Mouse (Mus musculus): ENCODE measurements at regions not wholly inside any gene's neighbourhood (a gene's known extent, or its start where the extent isn't known, plus 50 kb on each side); places are given as distances from the start of the nearest gene placed in this dataset.
A peak's percentile ranks its signal among the peaks of the same experiment; 100 is the strongest.

DNA sequence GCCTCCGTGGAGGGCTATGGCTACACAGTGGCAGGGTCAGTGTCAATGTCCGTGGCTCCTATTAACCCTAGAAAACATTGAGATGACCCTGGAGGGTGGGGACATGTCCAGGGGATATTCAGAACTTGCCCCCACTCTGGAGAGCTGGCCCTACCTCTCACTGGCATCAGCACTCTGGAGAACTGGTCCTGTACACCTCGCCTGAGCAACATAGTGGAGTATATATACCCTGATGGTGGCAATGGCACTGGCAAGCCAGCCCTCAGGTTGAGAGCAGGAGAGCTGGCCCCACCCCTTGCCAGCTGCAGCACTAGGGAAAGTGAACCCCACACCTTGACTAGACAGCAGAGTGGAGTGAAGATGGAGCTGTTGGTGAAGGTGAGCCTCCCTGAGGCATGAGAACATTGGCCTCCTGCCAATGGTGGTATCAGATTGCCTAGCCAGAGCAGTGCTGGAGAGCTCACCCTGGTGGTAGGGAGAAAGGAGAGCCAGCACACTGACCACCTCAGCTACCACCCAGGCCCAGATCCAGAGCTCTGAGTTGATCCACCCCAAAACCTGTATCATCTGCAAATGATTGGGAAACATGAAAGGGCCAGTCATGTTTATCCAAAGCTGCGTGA, 64.5 kb upstream of the Mad2l1 start:
- no peak overlapping the region for H3K27ac ChIP-seq (ENCODE audit: low read length)
- H3K4me3 ChIP-seq (ENCODE audit: low read length): no peak overlapping the region
- no peaks in the 10 kb centered on the region for H3K4me1 ChIP-seq (ENCODE audit: insufficient read depth, low read length)
- no peak overlapping the region for H3K9ac ChIP-seq (replicated peaks; ENCODE audit: low read length)
- no peak overlapping the region for H3K4me2 ChIP-seq (replicated peaks; ENCODE audit: low read depth, low read length)
- H3K27me3 ChIP-seq (ENCODE audit: insufficient read depth, low read length): no peaks in the 10 kb centered on the region
- WGBS: 87% methylated on average over 4 of the region's 4 CpGs
- H3K36me3 ChIP-seq (ENCODE audit: insufficient read depth, low read length): no peaks in the 10 kb centered on the region
- ATAC-seq (ENCODE audit: low FRiP score, low TSS enrichment): 0 out of 2 replicates have a peak, but pooled peaks have one; percentile 23
- no peaks in the 10 kb centered on the region for H3K9me3 ChIP-seq (ENCODE audit: low read length)

DNA sequence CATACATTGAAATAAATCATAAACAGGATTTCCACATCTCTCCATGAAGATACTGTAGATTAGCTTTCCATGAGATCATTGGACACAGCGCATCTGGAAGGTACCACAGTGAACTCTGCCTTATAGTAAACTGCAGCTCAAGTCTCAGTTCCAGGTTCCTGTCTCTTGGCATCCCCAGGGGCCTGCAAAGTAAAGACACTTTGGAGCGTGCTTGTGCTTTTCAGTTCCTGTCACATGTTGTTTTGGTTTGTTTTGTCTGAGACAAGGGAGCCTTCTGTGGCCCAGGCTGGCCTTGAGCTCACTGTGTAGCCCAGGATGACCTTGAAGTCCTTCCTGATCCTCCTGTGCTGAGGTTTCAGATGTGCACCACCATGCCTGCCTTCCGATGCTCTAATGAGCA, 63.4 kb upstream of the Mad2l1 start:
- H3K27ac ChIP-seq (ENCODE audit: low read length): no peak overlapping the region
- ATAC-seq (ENCODE audit: low FRiP score, low TSS enrichment): no peak
- H3K4me2 ChIP-seq (replicated peaks; ENCODE audit: low read depth, low read length): no peak overlapping the region
- WGBS: 70% methylated on average over 3 of the region's 3 CpGs
- no peaks in the 10 kb centered on the region for H3K36me3 ChIP-seq (ENCODE audit: insufficient read depth, low read length)
- H3K9me3 ChIP-seq (ENCODE audit: low read length): no peaks in the 10 kb centered on the region
- H3K4me1 ChIP-seq (ENCODE audit: insufficient read depth, low read length): no peaks in the 10 kb centered on the region
- no peak overlapping the region for H3K9ac ChIP-seq (replicated peaks; ENCODE audit: low read length)
- no peak overlapping the region for H3K4me3 ChIP-seq (ENCODE audit: low read length)
- no peaks in the 10 kb centered on the region for H3K27me3 ChIP-seq (ENCODE audit: insufficient read depth, low read length)

DNA sequence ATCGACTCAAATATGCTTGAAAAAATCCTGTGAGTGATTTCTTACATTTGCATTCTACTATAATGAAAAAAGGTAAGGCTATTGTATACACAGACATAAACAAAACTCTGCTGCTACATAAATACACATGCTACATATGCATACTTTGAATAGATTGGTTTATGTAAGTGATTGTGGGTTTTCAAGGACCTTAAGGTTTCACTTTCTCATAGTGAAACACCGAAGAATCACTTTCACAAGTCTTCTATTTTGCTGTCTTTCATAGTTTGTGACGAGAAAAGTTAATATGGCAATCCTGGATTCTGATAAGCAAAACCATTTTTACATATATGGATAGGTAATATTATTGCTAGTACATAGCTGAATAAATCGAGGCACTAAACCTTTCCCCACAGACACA, 62.5 kb upstream of the Mad2l1 start:
- Histone ChIP-seq H3K27me3 (ENCODE audit: insufficient read depth, low read length) (no peaks in the 10 kb centered on the region), H3K4me3 (ENCODE audit: low read length) (no peak overlapping the region), H3K9ac (replicated peaks; ENCODE audit: low read length) (no peak overlapping the region), H3K27ac (ENCODE audit: low read length) (no peak overlapping the region), H3K4me2 (replicated peaks; ENCODE audit: low read depth, low read length) (no peak overlapping the region), H3K36me3 (ENCODE audit: insufficient read depth, low read length) (no peaks in the 10 kb centered on the region), H3K9me3 (ENCODE audit: low read length) (no peaks in the 10 kb centered on the region), H3K4me1 (ENCODE audit: insufficient read depth, low read length) (no peaks in the 10 kb centered on the region)
- ATAC-seq (ENCODE audit: low FRiP score, low TSS enrichment): no peak
- 80% methylated on average over 4 of the region's 4 CpGs for WGBS

GRCm38 (mm10) chr6:66477575-66477974, 57.6 kb upstream of the Mad2l1 start:
- H3K27me3 ChIP-seq (ENCODE audit: insufficient read depth, low read length): no peaks in the 10 kb centered on the region
- no peak overlapping the region for H3K4me2 ChIP-seq (replicated peaks; ENCODE audit: low read depth, low read length)
- H3K27ac ChIP-seq (ENCODE audit: low read length): no peak overlapping the region
- ATAC-seq (ENCODE audit: low FRiP score, low TSS enrichment): no peak
- no peak overlapping the region for H3K4me3 ChIP-seq (ENCODE audit: low read length)
- H3K9me3 ChIP-seq (ENCODE audit: low read length): no peaks in the 10 kb centered on the region
- WGBS: 44% methylated on average over 5 of the region's 5 CpGs
- no peaks in the 10 kb centered on the region for H3K4me1 ChIP-seq (ENCODE audit: insufficient read depth, low read length)
- H3K36me3 ChIP-seq (ENCODE audit: insufficient read depth, low read length): no peaks in the 10 kb centered on the region
- H3K9ac ChIP-seq (replicated peaks; ENCODE audit: low read length): no peak overlapping the region

GRCm38 (mm10) chr6:66478326-66478964, 56.7 kb upstream of the Mad2l1 start:
- no peak for ATAC-seq (ENCODE audit: low FRiP score, low TSS enrichment)

DNA sequence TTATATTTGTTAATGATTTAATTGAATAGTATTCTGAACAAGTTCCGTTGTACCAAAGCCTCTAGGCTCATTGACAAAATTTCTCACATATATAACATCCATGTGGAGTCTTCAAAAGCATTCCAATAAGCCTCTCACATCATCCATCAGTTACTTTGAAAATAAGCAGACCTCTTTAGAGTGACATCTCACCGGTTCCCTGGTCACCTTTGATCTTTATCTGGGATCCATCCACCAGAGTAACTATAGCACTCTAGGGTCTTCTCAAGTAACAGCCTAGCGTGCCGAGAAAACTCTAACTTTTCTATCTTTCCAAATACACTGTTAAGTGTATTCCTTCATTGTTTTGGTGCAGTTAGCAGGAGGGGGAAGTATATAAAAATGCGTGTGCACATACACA, 55.6 kb upstream of the Mad2l1 start:
- Histone ChIP-seq H3K27me3 (ENCODE audit: insufficient read depth, low read length) (no peaks in the 10 kb centered on the region), H3K9ac (replicated peaks; ENCODE audit: low read length) (no peak overlapping the region), H3K27ac (ENCODE audit: low read length) (no peak overlapping the region), H3K4me2 (replicated peaks; ENCODE audit: low read depth, low read length) (no peak overlapping the region), H3K36me3 (ENCODE audit: insufficient read depth, low read length) (no peaks in the 10 kb centered on the region), H3K9me3 (ENCODE audit: low read length) (no peaks in the 10 kb centered on the region), H3K4me1 (ENCODE audit: insufficient read depth, low read length) (no peaks in the 10 kb centered on the region), H3K4me3 (ENCODE audit: low read length) (no peak overlapping the region)
- 44% methylated on average over 5 of the region's 5 CpGs for WGBS
- no peak for ATAC-seq (ENCODE audit: low FRiP score, low TSS enrichment)

More at GRCm38 (mm10) chr6:66478326-66478964, 56.7 kb upstream of the Mad2l1 start:
- no peak overlapping the region for H3K27ac ChIP-seq (ENCODE audit: low read length)
- 23% methylated on average over 4 of the region's 4 CpGs for WGBS
- H3K9me3 ChIP-seq (ENCODE audit: low read length): no peaks in the 10 kb centered on the region
- H3K36me3 ChIP-seq (ENCODE audit: insufficient read depth, low read length): no peaks in the 10 kb centered on the region
- H3K4me2 ChIP-seq (replicated peaks; ENCODE audit: low read depth, low read length): no peak overlapping the region
- no peak overlapping the region for H3K4me3 ChIP-seq (ENCODE audit: low read length)
- no peak overlapping the region for H3K9ac ChIP-seq (replicated peaks; ENCODE audit: low read length)
- no peaks in the 10 kb centered on the region for H3K27me3 ChIP-seq (ENCODE audit: insufficient read depth, low read length)
- no peaks in the 10 kb centered on the region for H3K4me1 ChIP-seq (ENCODE audit: insufficient read depth, low read length)

GRCm38 (mm10) chr6:66480207-66480606, 55.0 kb upstream of the Mad2l1 start:
- no peak overlapping the region for H3K27ac ChIP-seq (ENCODE audit: low read length)
- ATAC-seq (ENCODE audit: low FRiP score, low TSS enrichment): no peak
- no peak overlapping the region for H3K4me3 ChIP-seq (ENCODE audit: low read length)
- H3K4me2 ChIP-seq (replicated peaks; ENCODE audit: low read depth, low read length): no peak overlapping the region
- H3K9ac ChIP-seq (replicated peaks; ENCODE audit: low read length): no peak overlapping the region
- WGBS: 63% methylated on average over 2 of the region's 2 CpGs
- H3K36me3 ChIP-seq (ENCODE audit: insufficient read depth, low read length): no peaks in the 10 kb centered on the region
- H3K27me3 ChIP-seq (ENCODE audit: insufficient read depth, low read length): no peaks in the 10 kb centered on the region
- H3K9me3 ChIP-seq (ENCODE audit: low read length): no peaks in the 10 kb centered on the region
- no peaks in the 10 kb centered on the region for H3K4me1 ChIP-seq (ENCODE audit: insufficient read depth, low read length)

GRCm38 (mm10) chr6:66482797-66483196, 52.4 kb upstream of the Mad2l1 start:
- Histone ChIP-seq H3K9ac (replicated peaks; ENCODE audit: low read length) (no peak overlapping the region), H3K9me3 (ENCODE audit: low read length) (no peaks in the 10 kb centered on the region; the same call in 1 of the 2 replicates), H3K4me2 (replicated peaks; ENCODE audit: low read depth, low read length) (no peak overlapping the region), H3K4me1 (ENCODE audit: insufficient read depth, low read length) (no peaks in the 10 kb centered on the region), H3K4me3 (ENCODE audit: low read length) (no peak overlapping the region), H3K27ac (ENCODE audit: low read length) (no peak overlapping the region), H3K27me3 (ENCODE audit: insufficient read depth, low read length) (no peaks in the 10 kb centered on the region), H3K36me3 (ENCODE audit: insufficient read depth, low read length) (no peaks in the 10 kb centered on the region)
- WGBS: 94% methylated on average over 3 of the region's 3 CpGs
- ATAC-seq (ENCODE audit: low FRiP score, low TSS enrichment): no peak
